Mouse (Mus musculus) megakaryocyte, embryonic 14.5 days (primary cell): Measurements from ENCODE around the gene Fut1. TPM values are rescaled to one million over a fixed set of nuclear protein-coding genes. Genes with fewer than 3 reads are reported as not detected.

Source experiments
- H3K27me3 ChIP-seq: replicated peaks from 2 replicates; pipeline ENCODE3; 2012; ENCODE audit warnings: inconsistent platforms
- H3K36me3 ChIP-seq: replicated peaks from 2 replicates; pipeline ENCODE3; 2012; ENCODE audit warnings: low read length, inconsistent platforms, mixed read lengths
- H3K4me1 ChIP-seq: 2 replicates; pipeline ENCODE4 v1.6.1; 2012; ENCODE audit warnings: inconsistent platforms
- H3K4me3 ChIP-seq: replicated peaks from 2 replicates; pipeline ENCODE3; 2012; ENCODE audit warnings: moderate library complexity, mild to moderate bottlenecking, inconsistent platforms
- H3K9me3 ChIP-seq: 2 replicates; pipeline ENCODE4 v1.6.1; 2012; ENCODE audit warnings: inconsistent platforms
- FLI1 ChIP-seq: IDR thresholded peaks from 2 replicates; pipeline ENCODE4 v1.6.1; 2012; ENCODE audit warnings: low read length, inconsistent platforms, mixed read lengths
- GATA1 ChIP-seq: IDR thresholded peaks from 3 replicates; pipeline ENCODE4 v1.6.1; 2012; ENCODE audit warnings: mixed read lengths, low read length, inconsistent platforms, borderline replicate concordance
- polyA plus RNA-seq: library from polyadenylated mRNA; stranded (reverse); fragments of >175 nt; gene quantifications from 2 replicates; pipeline ENCODE4 v1.2.3, GENCODE M21; 2012; ENCODE audit warnings: low replicate concordance; ENCODE audit not compliant: insufficient read depth

Fut1 gene
- polyA plus RNA-seq, 1 experiment = 1.1 TPM

DNA sequence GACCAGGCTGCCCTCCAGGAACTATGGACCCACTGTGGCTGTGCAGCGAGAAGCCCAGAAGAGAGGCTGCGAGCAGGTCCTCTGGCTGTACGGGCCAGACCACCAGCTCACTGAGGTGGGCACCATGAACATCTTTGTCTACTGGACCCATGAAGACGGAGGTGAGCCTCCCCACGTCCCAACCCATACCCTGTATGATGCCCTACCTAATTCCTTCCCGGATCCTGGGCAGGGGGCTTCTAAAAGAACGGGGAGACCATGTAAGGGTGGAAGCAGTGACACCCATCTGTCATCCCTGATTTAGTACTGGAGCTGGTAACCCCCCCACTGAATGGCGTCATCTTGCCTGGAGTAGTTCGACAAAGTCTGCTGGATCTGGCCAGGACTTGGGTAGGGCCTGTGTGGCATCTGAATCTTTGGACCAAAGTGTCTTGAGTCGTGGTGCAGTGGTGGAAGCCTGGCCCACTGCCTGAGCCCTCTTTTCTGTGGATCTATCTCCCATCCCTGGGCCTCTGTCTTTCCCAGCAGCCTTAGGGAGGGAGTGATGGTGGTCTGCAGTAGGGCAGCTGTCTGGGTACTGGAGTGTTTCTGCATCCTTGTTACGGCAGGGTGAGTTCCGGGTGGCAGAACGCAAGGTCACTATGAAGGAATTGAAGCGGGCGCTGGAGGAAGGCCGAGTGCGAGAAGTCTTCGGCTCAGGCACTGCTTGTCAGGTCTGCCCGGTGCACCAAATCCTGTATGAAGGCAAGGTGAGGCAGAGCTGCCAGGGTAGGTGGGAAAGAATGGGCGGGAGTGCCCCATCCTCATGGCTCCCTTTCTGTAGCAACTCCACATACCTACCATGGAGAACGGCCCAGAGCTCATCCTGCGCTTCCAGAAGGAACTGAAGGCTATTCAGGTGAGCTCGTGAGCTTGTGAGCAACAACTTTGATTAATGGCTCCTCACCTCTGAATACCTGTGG lies 29.2 kb upstream of the Fut1 start:
- no peak for TF ChIP-seq GATA1
- TF ChIP-seq FLI1 = no peak
- Histone ChIP-seq H3K9me3 (no peaks in the 10 kb centered on the region; the same call in 1 of the 2 replicates), H3K27me3 (no peaks in the 10 kb centered on the region), H3K36me3 (peaks cover 76% of the 10 kb centered on the region), H3K4me1 (peaks cover 18% of the 10 kb centered on the region), H3K4me3 (no peak overlapping the region)

DNA sequence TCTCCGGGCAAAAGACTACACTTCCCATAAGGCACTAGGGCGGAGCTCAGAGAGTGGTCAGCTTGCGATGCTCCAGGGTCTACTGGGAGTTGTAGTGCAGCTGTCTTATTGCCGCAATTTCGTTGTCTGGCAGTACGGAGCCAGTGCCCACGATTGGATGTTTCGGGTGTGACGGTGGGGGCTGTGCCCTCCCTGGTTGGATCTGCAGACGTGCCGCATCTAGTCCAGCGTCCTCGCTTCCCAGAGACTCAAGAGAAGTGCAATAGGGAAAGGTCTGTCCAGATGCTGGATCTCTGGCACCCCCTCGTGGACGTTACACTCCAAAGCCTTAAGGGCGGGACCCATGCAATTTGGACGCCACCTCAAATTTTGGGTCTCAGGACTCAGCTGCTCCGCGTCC lies 27.9 kb upstream of the Fut1 start:
- TF ChIP-seq GATA1 = no peak
- TF ChIP-seq FLI1 = no peak
- Histone ChIP-seq H3K36me3 (peaks cover 68% of the 10 kb centered on the region), H3K27me3 (no peaks in the 10 kb centered on the region), H3K4me3 (peak overlapping the region; percentile 90), H3K4me1 (peaks cover 22% of the 10 kb centered on the region), H3K9me3 (no peaks in the 10 kb centered on the region; the same call in 1 of the 2 replicates)

DNA sequence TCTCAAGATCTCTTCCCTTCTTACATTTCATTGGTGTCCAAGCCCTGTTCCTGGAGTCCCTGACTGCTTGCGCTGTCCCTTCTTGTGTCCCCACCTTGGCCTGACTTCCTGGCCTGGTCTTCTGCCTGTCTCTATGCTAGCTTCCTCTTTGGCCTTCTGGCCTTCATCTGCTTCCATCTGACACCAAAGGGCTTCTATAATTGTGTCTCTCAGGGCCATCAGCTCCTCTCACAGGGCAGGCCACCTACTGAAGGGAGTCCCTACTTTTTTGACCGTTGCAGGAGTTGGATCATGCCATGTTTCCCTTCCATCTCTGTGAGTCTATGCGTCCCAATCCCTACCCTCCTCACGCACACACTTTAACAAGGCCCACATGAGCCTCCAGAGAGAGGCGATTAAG lies 27.2 kb upstream of the Fut1 start:
- Histone ChIP-seq H3K4me1 (peaks cover 24% of the 10 kb centered on the region), H3K36me3 (peaks cover 60% of the 10 kb centered on the region), H3K9me3 (no peaks in the 10 kb centered on the region; the same call in 1 of the 2 replicates), H3K27me3 (no peaks in the 10 kb centered on the region), H3K4me3 (no peak overlapping the region)
- TF ChIP-seq GATA1 = no peak
- TF ChIP-seq FLI1 = no peak

GRCm38 (mm10) chr7:45590874-45591273 lies 26.2 kb upstream of the Fut1 start:
- H3K27me3 ChIP-seq = peaks cover 9% of the 10 kb centered on the region
- no peaks in the 10 kb centered on the region; the same call in 1 of the 2 replicates for H3K9me3 ChIP-seq
- H3K4me1 ChIP-seq = peaks cover 31% of the 10 kb centered on the region
- peaks cover 51% of the 10 kb centered on the region for H3K36me3 ChIP-seq
- no peak overlapping the region for H3K4me3 ChIP-seq
- TF ChIP-seq FLI1 (no peak), GATA1 (no peak)

DNA sequence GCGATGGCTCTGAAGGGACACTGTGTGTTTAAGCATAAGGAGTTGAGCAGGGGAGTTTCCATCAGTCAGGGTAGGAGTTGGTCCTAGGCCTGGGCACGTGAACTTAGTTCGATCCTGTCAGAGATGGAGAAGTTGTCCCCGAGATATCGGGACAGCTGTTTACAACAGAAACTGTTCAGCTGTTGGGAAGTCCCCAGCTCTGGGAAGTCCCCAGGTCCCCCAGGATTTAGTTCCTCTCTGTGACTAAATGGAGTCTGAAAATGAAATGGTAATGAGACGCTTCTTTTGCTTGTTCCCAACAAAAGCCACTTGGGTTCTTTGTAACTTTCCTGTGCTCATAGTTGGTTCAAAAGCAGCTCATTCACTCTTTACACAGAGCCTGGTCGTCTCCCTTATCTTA lies 25.2 kb upstream of the Fut1 start:
- H3K4me1 ChIP-seq = peaks cover 41% of the 10 kb centered on the region
- peaks cover 15% of the 10 kb centered on the region for H3K27me3 ChIP-seq
- no peaks in the 10 kb centered on the region for H3K9me3 ChIP-seq
- TF ChIP-seq FLI1 = no peak
- no peak for TF ChIP-seq GATA1
- peaks cover 41% of the 10 kb centered on the region for H3K36me3 ChIP-seq
- no peak overlapping the region for H3K4me3 ChIP-seq

DNA sequence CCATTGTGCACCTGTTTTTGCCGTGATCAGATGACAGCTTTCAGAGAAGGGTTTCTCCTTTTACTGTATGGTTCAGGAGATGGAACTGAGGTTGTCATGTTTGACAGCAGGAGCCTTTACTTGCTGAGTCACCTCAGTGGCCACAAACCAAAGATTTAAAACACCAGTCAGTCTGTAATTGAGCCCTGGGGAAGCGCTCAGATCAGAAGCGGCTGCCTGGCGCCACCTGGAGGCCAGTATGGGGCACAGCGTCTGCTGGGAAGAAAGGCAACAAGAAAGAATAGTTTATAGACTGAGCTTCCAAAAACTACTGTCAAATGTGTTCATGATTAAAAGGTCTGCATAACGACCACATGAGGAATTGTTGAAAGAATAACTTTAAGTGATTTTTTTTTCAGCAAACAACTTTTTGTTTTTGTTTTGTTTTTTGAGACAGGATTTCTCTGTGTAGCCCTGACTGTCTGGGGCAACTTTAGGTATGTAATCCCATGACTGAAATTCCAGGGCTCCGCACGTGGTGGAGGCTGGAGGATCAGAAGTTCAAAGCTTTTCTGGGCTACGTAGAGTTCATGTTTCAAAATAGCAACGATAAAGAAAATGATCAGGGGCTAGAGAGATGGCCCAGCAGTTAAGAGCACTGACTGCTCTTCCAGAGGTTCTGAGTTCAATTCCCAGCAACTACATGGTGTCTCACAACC lies 23.8 kb upstream of the Fut1 start:
- peaks cover 27% of the 10 kb centered on the region for H3K36me3 ChIP-seq
- H3K4me3 ChIP-seq = no peak overlapping the region
- H3K4me1 ChIP-seq = peaks cover 51% of the 10 kb centered on the region
- TF ChIP-seq GATA1 = no peak
- no peak for TF ChIP-seq FLI1
- H3K27me3 ChIP-seq = peaks cover 23% of the 10 kb centered on the region
- H3K9me3 ChIP-seq = no peaks in the 10 kb centered on the region

DNA sequence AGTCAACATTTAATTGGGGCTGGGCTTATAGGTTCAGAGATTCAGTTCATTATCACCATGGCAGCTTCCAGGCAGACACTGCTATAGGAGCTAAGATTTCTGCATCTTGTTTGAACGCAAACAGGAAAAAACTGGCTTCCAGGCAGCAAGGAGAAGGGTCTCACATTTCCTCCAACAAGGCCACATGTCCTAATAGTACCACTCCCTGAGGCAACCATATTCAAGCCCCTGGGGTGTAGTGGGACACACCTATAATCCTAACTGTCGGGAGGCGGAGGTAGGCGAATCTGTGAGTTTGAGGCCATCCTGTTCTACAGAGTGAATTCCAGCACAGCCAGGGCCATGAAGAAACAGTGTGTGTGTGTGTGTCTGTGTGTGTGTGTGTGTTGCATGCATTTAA lies 21.9 kb upstream of the Fut1 start:
- Histone ChIP-seq H3K4me1 (peaks cover 42% of the 10 kb centered on the region), H3K27me3 (peaks cover 29% of the 10 kb centered on the region), H3K36me3 (peaks cover 9% of the 10 kb centered on the region), H3K4me3 (no peak overlapping the region), H3K9me3 (no peaks in the 10 kb centered on the region)
- TF ChIP-seq FLI1 (no peak), GATA1 (no peak)

GRCm38 (mm10) chr7:45596107-45596506 lies 21.0 kb upstream of the Fut1 start:
- H3K4me1 ChIP-seq = peaks cover 45% of the 10 kb centered on the region
- no peak for TF ChIP-seq FLI1
- no peak for TF ChIP-seq GATA1

GRCm38 (mm10) chr7:45597013-45597412 lies 20.1 kb upstream of the Fut1 start:
- H3K4me1 ChIP-seq = peaks cover 40% of the 10 kb centered on the region
- H3K9me3 ChIP-seq = no peaks in the 10 kb centered on the region
- no peaks in the 10 kb centered on the region for H3K36me3 ChIP-seq
- H3K27me3 ChIP-seq = peaks cover 35% of the 10 kb centered on the region
- H3K4me3 ChIP-seq = no peak overlapping the region
- no peak for TF ChIP-seq FLI1
- TF ChIP-seq GATA1 = no peak

More at GRCm38 (mm10) chr7:45596107-45596506, 21.0 kb upstream of the Fut1 start:
- Histone ChIP-seq H3K36me3 (peaks cover 2% of the 10 kb centered on the region), H3K4me3 (no peak overlapping the region), H3K27me3 (peaks cover 35% of the 10 kb centered on the region), H3K9me3 (no peaks in the 10 kb centered on the region)

DNA sequence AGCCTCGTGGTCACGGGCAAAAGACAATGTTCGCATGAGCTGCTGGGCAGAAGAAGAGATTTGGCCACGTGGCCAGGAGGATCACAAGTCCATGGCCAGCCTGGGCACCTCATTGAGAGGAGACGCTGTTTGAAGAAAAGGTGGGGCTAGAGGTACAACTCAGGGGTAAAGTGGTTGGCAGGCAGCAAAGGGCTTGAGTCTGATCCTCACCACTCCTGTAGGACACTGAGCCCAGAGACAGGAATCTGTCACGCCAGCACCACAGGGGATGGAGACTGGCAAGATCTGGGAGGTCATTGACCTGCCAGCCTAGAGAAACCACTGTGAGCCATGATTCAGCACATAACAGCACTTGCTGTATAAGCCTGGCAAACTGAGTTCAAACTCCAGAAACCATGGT lies 19.6 kb upstream of the Fut1 start:
- Histone ChIP-seq H3K4me1 (peaks cover 39% of the 10 kb centered on the region), H3K36me3 (no peaks in the 10 kb centered on the region), H3K9me3 (no peaks in the 10 kb centered on the region), H3K4me3 (no peak overlapping the region), H3K27me3 (peaks cover 35% of the 10 kb centered on the region)
- TF ChIP-seq GATA1 = no peak
- TF ChIP-seq FLI1 = no peak
